Mouse (Mus musculus) adrenal gland, adult 8-10 months (tissue): ENCODE data around the gene Klhl33. TPM values are rescaled to one million over a fixed set of nuclear protein-coding genes. Genes with fewer than 3 reads are reported as not detected.

Source experiments
- total RNA-seq, 4 experiments: library from RNA; stranded (reverse); gene quantifications; 2 replicates each; pipeline ENCODE4 v1.2.4; 2022

Gene Klhl33
- total RNA-seq, 4 experiments from 2014 or later = 1.0 to 3.4 (median 1.8) TPM

Other genes starting within 250 kb of the Klhl33 start
- not detected for gene Olfr747, start 204.3 kb downstream of the Klhl33 start, total RNA-seq
- gene Olfr748, start 190.1 kb downstream of the Klhl33 start, total RNA-seq = not detected
- gene Olfr749, start 152.4 kb downstream of the Klhl33 start, total RNA-seq = not detected
- 10 to 100 TPM; 40.9 to 57.7 (median 53.5) TPM for gene Ttc5, start 112.0 kb downstream of the Klhl33 start, total RNA-seq
- 1 to 10 TPM in 1 of 4 experiments, under 1 TPM in 1, not detected in 2; 0.58 to 1.8 TPM for gene Ccnb1ip1, start 89.8 kb downstream of the Klhl33 start, total RNA-seq
- gene Parp2, start 89.7 kb downstream of the Klhl33 start, total RNA-seq = 10 to 100 TPM; 24.2 to 40.7 (median 31.3) TPM
- gene Tep1, start 26.9 kb downstream of the Klhl33 start, total RNA-seq = 10 to 100 TPM; 25.5 to 33.6 (median 25.9) TPM
- 10 to 100 TPM; 44.8 to 55.6 (median 51.3) TPM for gene Osgep, start 27.4 kb upstream of the Klhl33 start, total RNA-seq
- gene Apex1, start 27.5 kb upstream of the Klhl33 start, total RNA-seq = 10 to 100 TPM; 73.6 to 85.2 (median 74.1) TPM
- 10 to 100 TPM; 62.3 to 74.8 (median 68.0) TPM for gene Pip4p1, start 33.3 kb upstream of the Klhl33 start, total RNA-seq
- gene Pnp, start 33.6 kb upstream of the Klhl33 start, total RNA-seq = 10 to 100 TPM; 26.5 to 35.8 (median 31.3) TPM
- gene Gm49342, start 47.0 kb upstream of the Klhl33 start, total RNA-seq = 10 to 100 TPM; 25.4 to 40.6 (median 33.0) TPM
- gene Pnp2, start 58.5 kb upstream of the Klhl33 start, total RNA-seq = 1 to 10 TPM; 1.8 to 2.5 (median 2.2) TPM
- gene Rnase10, start 110.2 kb upstream of the Klhl33 start, total RNA-seq = under 1 TPM in 2 of 4 experiments, not detected in 2; 0.15 to 0.31 TPM
- not detected for gene Rnase9, start 144.4 kb upstream of the Klhl33 start, total RNA-seq
- gene Rnase11, start 152.7 kb upstream of the Klhl33 start, total RNA-seq = not detected
- gene Rnase12, start 160.2 kb upstream of the Klhl33 start, total RNA-seq = not detected
- not detected for gene Olfr750, start 176.9 kb upstream of the Klhl33 start, total RNA-seq
- gene Rnase4, start 193.6 kb upstream of the Klhl33 start, total RNA-seq = 10 to 100 TPM; 48.1 to 69.1 (median 54.7) TPM
- gene Ang, start 193.6 kb upstream of the Klhl33 start, total RNA-seq = 1 to 10 TPM; 5.4 to 7.4 (median 6.4) TPM
- gene Eddm3b, start 216.9 kb upstream of the Klhl33 start, total RNA-seq = not detected
- gene Rnase6, start 226.4 kb upstream of the Klhl33 start, total RNA-seq = 1 to 10 TPM; 1.4 to 4.0 (median 2.1) TPM
- gene Rnase1, start 249.3 kb upstream of the Klhl33 start, total RNA-seq = under 1 TPM in 1 of 4 experiments, not detected in 3; 0.28 TPM